Mouse (Mus musculus) lung, postnatal 0 days (tissue): Measurements from ENCODE around the gene Rps6kc1. TPM values are rescaled to one million over a fixed set of nuclear protein-coding genes. Genes with fewer than 3 reads are reported as not detected.
A peak's percentile ranks its signal among the peaks of the same experiment; 100 is the strongest.

Source experiments
- ATAC-seq: fragments of 200-750 bp; cut with Nextera tagmentation; 2 replicates; pipeline ENCODE4 v1.8.0; 2017; ENCODE audit warnings: moderate library complexity
- DNase-seq: peaks from one replicate; pipeline ENCODE4 v3.0.0-alpha.2; 2016; ENCODE audit warnings: low spot score
- H3K27ac ChIP-seq: fragments of 300-500 bp; sonication (generic); 2 replicates; pipeline ENCODE4 v1.5.1; 2014; ENCODE audit warnings: antibody characterized with exemption, mild to moderate bottlenecking, low read length, mixed read lengths
- H3K27me3 ChIP-seq: fragments of 300-500 bp; sonication (generic); replicated peaks from 2 replicates; pipeline ENCODE4 v1.6.1; 2014; ENCODE audit warnings: low read length, mixed read lengths; ENCODE audit not compliant: insufficient read depth
- H3K36me3 ChIP-seq: fragments of 300-500 bp; sonication (generic); 2 replicates; pipeline ENCODE4 v1.6.1; 2014; ENCODE audit warnings: low read length, mixed read lengths; ENCODE audit not compliant: insufficient read depth
- H3K4me1 ChIP-seq: fragments of 300-500 bp; sonication (generic); 2 replicates; pipeline ENCODE4 v1.6.1; 2014; ENCODE audit warnings: antibody characterized with exemption, low read depth, low read length, mixed read lengths; ENCODE audit not compliant: insufficient read depth
- H3K4me2 ChIP-seq: fragments of 300-500 bp; sonication (generic); replicated peaks from 2 replicates; pipeline ENCODE4 v1.6.1; 2014; ENCODE audit warnings: low read depth, mild to moderate bottlenecking, low read length, moderate library complexity, mixed read lengths
- H3K4me3 ChIP-seq: fragments of 300-500 bp; sonication (generic); 2 replicates; pipeline ENCODE4 v1.5.1; 2014; ENCODE audit warnings: low read depth, low read length
- H3K9ac ChIP-seq: fragments of 300-500 bp; sonication (generic); replicated peaks from 2 replicates; pipeline ENCODE4 v1.6.1; 2014; ENCODE audit warnings: low read depth, mild to moderate bottlenecking
- H3K9me3 ChIP-seq: fragments of 300-500 bp; sonication (generic); 2 replicates; pipeline ENCODE4 v1.6.1; 2016; ENCODE audit warnings: low read length, mixed read lengths
- CTCF ChIP-seq: IDR thresholded peaks from 2 replicates; pipeline ENCODE4 v1.5.1; 2016; ENCODE audit warnings: antibody characterized with exemption, mild to moderate bottlenecking
- EP300 ChIP-seq: IDR thresholded peaks from 2 replicates; pipeline ENCODE4 v1.6.1; 2016; ENCODE audit warnings: antibody characterized with exemption, mild to moderate bottlenecking, control low read depth
- WGBS: fragments of 180-500 bp; shearing (Covaris S2); extraction: QIAGEN DNeasy Blood & Tissue Kit; methylation state at CpG from one replicate; pipeline ENCODE4 v1.1.7; 2014; 5-methylcytosine and 5-hydroxymethylcytosine counted together
- polyA plus RNA-seq: library from polyadenylated mRNA; unstranded; fragments of >200 nt; fragmentation: Nextera tagmentation; extraction: Ambion mirVana; gene quantifications from 2 replicates; pipeline ENCODE4 v1.2.1, GENCODE M21; 2015

Gene Rps6kc1
- polyA plus RNA-seq, 1 experiment from 2014 or later, result 8.5 TPM

DNA sequence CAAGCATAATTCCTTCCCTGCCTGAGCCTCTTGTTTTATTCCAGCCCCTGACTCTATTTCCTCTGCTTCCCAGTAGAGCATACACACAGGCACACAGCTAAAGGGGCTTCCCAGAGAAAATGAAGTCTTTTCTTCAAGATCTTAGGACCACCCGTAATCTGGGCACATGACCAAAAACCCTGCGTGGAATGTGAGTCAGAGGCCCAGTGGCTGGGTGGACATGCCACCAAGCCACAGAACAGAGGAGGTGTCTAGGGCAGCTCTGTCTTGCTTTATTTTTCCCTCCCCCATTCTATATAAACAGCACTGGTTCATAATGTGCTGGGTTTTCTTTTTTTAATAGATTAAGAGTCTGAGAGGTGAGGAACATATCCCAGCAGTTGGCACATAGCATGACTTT lies 184.2 kb downstream of the Rps6kc1 start:
- no peak for TF ChIP-seq CTCF
- TF ChIP-seq EP300, result no peak
- Histone ChIP-seq H3K4me2 (no peak overlapping the region), H3K27ac (no peak overlapping the region), H3K9ac (no peak overlapping the region), H3K27me3 (no peaks in the 10 kb centered on the region), H3K36me3 (no peaks in the 10 kb centered on the region), H3K9me3 (no peaks in the 10 kb centered on the region), H3K4me3 (no peak overlapping the region), H3K4me1 (no peaks in the 10 kb centered on the region)
- no peak for DNase-seq
- WGBS, result 26% methylated on average over 2 of the region's 2 CpGs
- no peak for ATAC-seq

DNA sequence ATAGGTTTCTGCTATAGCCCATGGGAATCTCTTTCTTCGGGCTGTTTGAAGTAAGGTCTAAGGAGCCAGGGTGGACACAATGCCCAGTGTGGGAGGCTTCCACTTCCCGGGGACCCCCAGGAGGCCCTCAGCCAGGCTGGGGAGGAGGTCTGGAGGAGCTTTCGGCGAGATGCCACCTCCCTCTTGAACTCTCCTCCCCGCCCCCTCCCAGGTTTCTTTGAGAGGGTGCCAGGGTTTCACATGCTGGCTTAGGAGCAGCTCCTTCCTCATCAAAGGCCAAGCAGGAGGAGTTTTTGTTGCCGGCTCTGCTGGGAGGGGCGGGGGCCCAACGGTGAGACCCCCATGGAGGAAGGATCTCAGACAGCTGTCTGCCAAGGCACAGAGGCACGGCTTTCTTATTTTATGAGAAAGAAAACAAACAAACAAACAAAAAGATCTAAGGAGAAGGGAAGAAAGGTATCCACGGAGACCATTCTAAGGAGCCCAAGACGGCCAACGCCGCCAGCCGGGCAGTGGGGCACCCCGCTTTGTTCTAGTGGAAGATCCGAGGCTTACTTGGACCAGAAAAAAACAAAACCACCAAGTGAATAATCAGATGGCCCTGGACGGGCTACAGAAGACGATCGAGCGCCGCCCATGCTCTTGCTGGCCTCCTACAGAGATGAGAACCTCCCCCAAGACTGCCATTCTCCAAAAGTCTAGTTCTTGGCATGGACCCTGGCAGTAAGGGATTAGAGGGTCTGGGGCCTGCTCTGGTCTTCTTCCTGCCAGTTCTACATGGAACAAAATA lies 186.8 kb downstream of the Rps6kc1 start:
- Histone ChIP-seq H3K9me3 (no peaks in the 10 kb centered on the region), H3K4me2 (no peak overlapping the region), H3K36me3 (no peaks in the 10 kb centered on the region), H3K27me3 (no peaks in the 10 kb centered on the region), H3K4me1 (no peaks in the 10 kb centered on the region), H3K27ac (no peak overlapping the region), H3K9ac (no peak overlapping the region), H3K4me3 (no peak overlapping the region)
- TF ChIP-seq EP300 (no peak), CTCF (no peak)
- 56% methylated on average over 21 of the region's 21 CpGs for WGBS
- no peak for DNase-seq
- no peak for ATAC-seq

GRCm38 (mm10) chr1:190723926-190724430 lies 187.6 kb downstream of the Rps6kc1 start:
- WGBS, result 62% methylated on average over 7 of the region's 7 CpGs
- Histone ChIP-seq H3K36me3 (no peaks in the 10 kb centered on the region), H3K27ac (no peak overlapping the region), H3K9me3 (no peaks in the 10 kb centered on the region), H3K4me1 (no peaks in the 10 kb centered on the region), H3K9ac (no peak overlapping the region), H3K4me3 (no peak overlapping the region), H3K27me3 (no peaks in the 10 kb centered on the region), H3K4me2 (no peak overlapping the region)
- TF ChIP-seq EP300 (no peak), CTCF (no peak)
- no peak for DNase-seq
- no peak for ATAC-seq

DNA sequence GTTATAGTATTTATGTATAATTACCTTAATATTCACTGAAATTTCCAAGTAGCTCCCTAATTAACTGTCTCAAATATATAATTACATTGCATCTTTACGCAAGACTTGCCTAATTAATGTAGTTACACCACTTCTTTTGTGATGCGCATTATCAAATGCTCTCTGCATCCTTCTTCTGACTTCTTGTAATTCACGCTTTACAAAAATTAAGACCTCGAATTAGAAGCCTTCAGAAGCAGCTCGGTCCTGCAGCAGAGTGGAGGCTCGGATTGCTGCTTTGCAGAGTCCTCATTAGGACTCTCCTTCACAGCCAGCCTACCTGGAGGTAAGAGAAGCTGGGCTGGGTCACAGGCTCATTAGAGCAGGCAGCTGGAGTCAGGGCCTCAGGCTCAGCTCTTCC lies 197.7 kb downstream of the Rps6kc1 start:
- no peak overlapping the region for H3K4me2 ChIP-seq
- ATAC-seq, result no peak
- H3K36me3 ChIP-seq, result no peaks in the 10 kb centered on the region
- H3K27me3 ChIP-seq, result no peaks in the 10 kb centered on the region
- no peak overlapping the region for H3K9ac ChIP-seq
- H3K9me3 ChIP-seq, result no peaks in the 10 kb centered on the region
- H3K4me3 ChIP-seq, result no peak overlapping the region
- H3K27ac ChIP-seq, result no peak overlapping the region
- TF ChIP-seq EP300 (no peak), CTCF (no peak)
- no peaks in the 10 kb centered on the region for H3K4me1 ChIP-seq
- DNase-seq, result no peak
- 71% methylated on average over 6 of the region's 6 CpGs for WGBS

DNA sequence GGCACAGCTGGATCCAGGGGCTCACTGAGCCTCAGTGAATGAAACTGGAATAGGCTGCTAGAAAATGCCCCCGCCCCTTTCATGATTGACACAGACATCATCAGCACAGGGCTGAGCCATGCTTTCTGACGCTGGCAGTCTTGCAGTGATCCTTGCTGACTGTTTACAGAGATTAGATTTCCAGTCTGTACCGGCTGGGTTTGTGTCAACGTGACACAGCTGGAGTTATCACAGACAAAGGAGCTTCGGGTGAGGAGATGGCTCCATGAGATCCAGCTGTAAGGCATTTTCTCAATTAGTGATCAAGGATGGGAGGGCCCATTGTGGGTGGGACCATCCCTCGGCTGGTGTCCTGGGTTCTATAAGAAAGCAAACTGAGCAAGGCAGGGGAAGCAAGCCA lies 214.0 kb downstream of the Rps6kc1 start:
- DNase-seq (no peak), ATAC-seq (no peak)
- Histone ChIP-seq H3K27ac (no peak overlapping the region), H3K27me3 (no peaks in the 10 kb centered on the region), H3K4me3 (no peak overlapping the region), H3K9me3 (no peaks in the 10 kb centered on the region), H3K4me2 (no peak overlapping the region), H3K36me3 (no peaks in the 10 kb centered on the region), H3K4me1 (no peaks in the 10 kb centered on the region), H3K9ac (no peak overlapping the region)
- TF ChIP-seq EP300, result no peak
- TF ChIP-seq CTCF, result no peak
- WGBS, result 30% methylated on average over 6 of the region's 6 CpGs

DNA sequence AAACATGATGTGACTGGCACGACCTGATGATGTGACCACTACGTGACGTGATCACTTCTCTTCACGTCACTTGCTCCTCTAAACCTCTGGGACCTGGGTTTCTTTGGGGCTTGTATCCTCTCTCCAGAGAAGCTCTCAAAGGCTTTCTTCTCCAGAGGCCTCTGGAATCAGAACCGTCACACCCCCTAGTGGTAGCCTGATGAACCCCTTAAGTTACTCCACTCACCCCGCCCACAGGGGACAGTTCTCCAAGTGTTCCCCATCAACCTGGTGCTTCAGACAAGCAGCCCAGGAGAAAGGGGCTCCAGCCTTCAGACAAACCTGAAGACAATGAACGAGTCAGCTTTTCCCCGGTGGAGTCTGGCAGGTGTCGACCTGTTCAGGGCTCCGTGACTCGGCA lies 216.0 kb downstream of the Rps6kc1 start:
- Histone ChIP-seq H3K27me3 (no peaks in the 10 kb centered on the region), H3K4me3 (no peak overlapping the region), H3K36me3 (no peaks in the 10 kb centered on the region), H3K27ac (no peak overlapping the region), H3K9me3 (no peaks in the 10 kb centered on the region), H3K4me2 (no peak overlapping the region), H3K9ac (no peak overlapping the region), H3K4me1 (no peaks in the 10 kb centered on the region)
- peak; percentile 62 for TF ChIP-seq CTCF
- no peak for TF ChIP-seq EP300
- 66% methylated on average over 11 of the region's 11 CpGs for WGBS
- peak; percentile 51 for DNase-seq
- ATAC-seq, result no peak
